Mouse (Mus musculus) embryo, embryonic 9.5 days (tissue): ENCODE data around the gene Abhd10.

Experiments used
- DNase-seq: peaks from one replicate; pipeline ENCODE4 v3.0.0-alpha.2; 2017; ENCODE audit errors: extremely low spot score

Abhd10 gene

GRCm38 (mm10) chr16:45724742-45725102, 18.0 kb downstream of the Abhd10 start:
- DNase-seq = no peak

- peak; percentile 81 for DNase-seq
Observed at GRCm38 (mm10) chr16:45724061-45724741, 18.6 kb downstream of the Abhd10 start, which contains the start of gene Tagln3. Gene Tagln3 (minus strand): TSS chr16:45724608.

GRCm38 (mm10) chr16:45723172-45723901, 19.4 kb downstream of the Abhd10 start:
- DNase-seq = peak; percentile 24

- no peak for DNase-seq
Observed at GRCm38 (mm10) chr16:45722460-45722951, 20.2 kb downstream of the Abhd10 start.

GRCm38 (mm10) chr16:45720022-45720630, 22.6 kb downstream of the Abhd10 start:
- no peak for DNase-seq

DNA sequence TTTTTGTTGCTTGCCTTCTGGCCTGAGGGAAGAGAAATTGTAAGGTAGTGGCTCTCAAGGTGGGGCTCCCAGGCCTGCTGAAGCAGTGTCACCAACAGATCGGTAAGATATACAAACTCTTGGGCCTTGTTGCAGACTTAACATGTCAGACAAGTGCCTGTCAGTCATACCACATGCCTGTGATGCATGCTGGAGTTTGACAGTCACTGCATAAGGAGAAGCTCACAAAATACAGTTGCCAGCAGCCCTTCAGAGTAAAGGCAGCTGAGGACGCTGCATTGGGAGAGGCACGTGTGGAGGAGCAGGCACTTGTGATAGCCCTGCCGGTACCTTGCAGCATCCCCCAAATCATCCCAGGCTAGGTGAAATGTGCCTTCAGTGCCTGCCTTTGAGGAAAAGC, 24.5 kb downstream of the Abhd10 start:
- DNase-seq = no peak

GRCm38 (mm10) chr16:45714489-45715150, 28.1 kb downstream of the Abhd10 start:
- no peak for DNase-seq

DNA sequence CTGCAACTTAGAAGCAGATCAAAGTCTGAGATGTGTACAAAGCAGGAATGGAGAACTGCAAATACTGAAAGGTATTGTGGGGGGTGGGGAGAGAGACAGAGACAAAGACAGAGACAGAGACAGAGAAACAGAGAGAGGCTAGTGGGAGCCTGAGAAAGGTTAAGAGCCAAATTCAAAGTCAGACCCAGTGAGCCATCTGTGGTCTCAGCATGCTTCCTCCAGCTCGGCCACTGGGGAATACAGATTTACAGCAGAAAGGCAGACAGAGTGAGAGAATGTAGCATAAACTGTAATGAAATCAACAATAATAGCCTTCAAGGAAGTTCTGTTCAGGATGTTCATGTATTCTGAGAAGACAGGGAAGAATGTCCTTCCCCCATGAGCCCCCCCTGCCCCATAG, 28.9 kb downstream of the Abhd10 start:
- no peak for DNase-seq

GRCm38 (mm10) chr16:45713261-45713660, 29.5 kb downstream of the Abhd10 start:
- DNase-seq = no peak

DNA sequence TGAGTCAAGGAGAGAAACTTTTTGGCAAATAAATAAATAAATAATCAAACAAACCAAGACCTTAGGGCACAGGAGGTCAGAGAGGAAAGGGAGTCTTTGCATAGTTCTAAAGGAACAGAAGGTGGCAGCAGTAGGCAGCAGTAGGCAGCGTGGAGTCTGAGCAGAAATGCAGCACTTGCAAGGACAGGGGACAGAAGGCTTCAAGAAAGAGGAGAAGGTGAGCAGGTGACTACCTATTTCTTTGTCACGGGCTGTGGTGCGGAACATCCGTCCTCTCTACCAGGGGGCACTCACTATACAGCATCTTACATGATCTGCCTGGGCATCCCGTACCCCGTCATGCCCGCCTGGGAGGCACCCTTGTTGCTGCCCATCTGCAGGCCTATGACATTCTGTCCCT, 31.5 kb downstream of the Abhd10 start:
- no peak for DNase-seq

GRCm38 (mm10) chr16:45699301-45699700, 43.5 kb downstream of the Abhd10 start:
- DNase-seq = no peak

DNA sequence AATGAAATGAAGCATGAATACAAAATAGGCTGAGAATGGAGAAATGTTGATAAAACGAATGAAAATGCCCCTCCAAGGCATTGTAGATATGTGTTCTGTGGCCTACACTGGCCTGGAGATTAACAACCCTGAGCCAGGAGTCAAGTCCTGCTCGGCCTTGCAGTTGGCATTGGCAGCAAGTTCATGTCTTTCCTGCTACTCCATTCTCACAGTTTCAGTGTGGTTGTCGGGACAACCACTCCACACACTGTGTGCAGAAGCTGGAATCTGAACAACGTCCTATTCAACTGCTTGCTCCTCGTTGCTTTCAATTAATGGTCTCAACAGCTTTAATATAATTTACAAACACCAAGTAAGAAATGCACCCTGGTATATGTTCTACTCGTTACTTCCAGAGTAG, 44.8 kb downstream of the Abhd10 start:
- DNase-seq = no peak

GRCm38 (mm10) chr16:45695445-45696160, 47.2 kb downstream of the Abhd10 start:
- DNase-seq = no peak

GRCm38 (mm10) chr16:45693558-45693957, 49.2 kb downstream of the Abhd10 start, which contains the start of gene Tmprss7:
Gene Tmprss7 (minus strand): TSS chr16:45693658.
- DNase-seq = no peak

DNA sequence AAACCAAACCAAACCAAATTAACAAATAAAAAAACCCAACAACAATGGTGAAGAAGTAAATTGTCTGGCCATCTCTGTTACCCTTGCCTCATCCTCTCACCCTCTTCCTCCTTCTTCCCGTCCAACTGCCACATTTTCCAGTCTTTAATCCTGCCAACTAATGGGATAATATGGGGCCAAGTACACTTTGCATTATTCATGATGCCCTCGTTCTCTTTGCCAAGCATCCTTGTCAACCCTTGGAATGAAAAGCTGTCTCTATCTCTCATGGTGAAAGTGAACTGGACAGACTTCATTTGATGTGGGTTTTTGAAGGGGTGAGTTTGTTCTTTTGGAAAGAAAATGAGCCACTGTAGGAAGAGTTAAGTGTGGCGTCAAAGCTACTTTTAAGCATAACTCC, 49.9 kb downstream of the Abhd10 start:
- no peak for DNase-seq

- DNase-seq = peak; percentile 14
Observed at GRCm38 (mm10) chr16:45690178-45690577, 52.6 kb downstream of the Abhd10 start.

- DNase-seq = no peak
Observed at GRCm38 (mm10) chr16:45686833-45687232, 55.9 kb downstream of the Abhd10 start.

- no peak for DNase-seq
Observed at GRCm38 (mm10) chr16:45685295-45685694, 57.5 kb downstream of the Abhd10 start.

DNA sequence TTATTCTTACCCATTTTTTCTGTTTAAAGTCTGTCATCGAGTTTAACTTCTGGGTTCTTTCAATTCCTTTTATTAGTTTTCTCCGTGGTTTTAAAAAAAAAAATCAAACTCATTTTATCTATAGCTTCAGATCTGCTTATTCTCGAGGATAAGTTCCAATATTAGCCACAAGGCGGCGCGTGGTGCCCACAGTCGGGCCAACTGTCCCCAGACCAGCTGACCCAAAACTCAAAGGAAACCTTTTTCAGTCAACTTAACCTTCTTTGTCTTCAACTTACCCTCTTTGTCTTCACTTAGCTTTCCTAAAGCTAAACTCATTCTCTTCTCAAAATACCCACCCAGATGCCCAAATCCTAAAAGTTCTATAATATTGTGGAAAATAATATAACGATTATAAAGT, 57.9 kb downstream of the Abhd10 start:
- peak; percentile 71 for DNase-seq
